Mouse (Mus musculus): Measurements from ENCODE around the gene Fastk.
A peak's percentile ranks its signal among the peaks of the same experiment; 100 is the strongest.

Gene Fastk

DNA sequence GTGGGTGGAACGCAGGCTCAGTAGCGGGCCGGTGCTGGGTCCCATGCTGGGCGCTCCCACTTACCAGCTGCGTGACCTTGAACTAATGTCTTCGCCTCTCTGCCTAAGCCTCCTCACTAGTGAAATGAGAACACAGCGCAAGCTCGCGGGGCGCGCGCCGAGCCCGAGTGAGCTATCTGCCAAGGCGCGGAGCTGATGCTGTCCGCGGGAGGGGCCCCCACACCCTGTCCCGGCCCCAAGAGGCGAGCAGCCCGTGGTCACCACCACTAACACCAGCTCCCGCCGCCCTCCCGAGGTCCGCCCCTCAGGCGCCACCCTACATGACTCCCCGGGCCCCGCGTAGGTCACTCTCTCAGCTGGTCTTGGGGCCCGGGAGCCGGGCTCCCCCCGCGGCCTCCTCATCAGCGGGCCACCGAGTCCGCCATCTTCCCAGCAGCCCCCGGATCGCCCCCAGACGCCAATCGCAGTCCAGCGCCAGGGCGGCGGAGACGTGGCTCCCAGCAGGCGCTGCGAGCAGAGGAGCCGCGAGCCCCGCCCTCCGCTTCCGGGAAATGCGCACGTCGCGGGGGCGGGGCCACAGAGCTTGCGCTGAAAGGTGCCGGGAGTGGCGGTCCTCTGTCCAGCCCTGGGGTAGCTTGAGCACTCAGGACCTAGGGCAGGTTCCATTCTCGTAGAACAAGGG lies at the start of gene Fastk:
Gene Fastk, minus strand, starts transcription at position 542 of the 682 bp plus-strand sequence.
- peak; percentile 93 for DNase-seq (ENCODE audit: low spot score)

DNA sequence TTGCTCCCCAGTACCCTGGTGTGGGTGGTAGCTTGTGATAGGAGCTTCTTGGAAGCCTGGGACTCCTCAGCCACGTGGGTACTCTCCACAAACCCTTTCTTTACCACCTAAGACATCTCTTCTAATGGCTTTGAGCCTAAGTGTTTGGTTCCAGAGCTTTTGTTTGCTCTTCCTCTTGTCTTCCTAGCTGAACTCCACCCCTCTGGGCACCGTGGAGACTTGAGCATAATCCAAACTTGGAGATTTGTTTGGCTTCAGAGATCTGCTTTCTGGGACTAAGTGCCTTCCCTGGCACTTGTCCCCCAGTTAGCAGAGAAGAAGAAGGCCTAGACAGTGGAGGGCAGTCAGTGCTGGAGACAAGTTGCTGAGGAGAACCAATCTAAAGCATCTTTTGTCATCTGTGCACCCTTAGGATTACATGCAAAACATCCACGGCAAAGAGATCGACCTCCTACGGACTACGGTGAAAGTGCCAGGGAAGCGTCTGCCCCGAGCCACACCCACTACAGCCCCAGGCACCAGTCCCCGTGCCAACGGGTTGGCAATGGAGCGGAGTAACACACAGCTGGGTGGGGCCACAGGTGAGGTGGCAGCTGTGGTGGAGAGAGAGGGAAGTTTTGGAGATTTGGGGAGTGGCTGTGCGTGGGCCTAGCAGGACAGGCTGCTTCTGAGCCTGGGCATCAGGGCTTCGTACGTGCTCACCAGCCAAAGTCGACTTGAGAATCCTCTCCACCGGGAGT lies 47.6 kb upstream of the Fastk start:
- no peak for DNase-seq (ENCODE audit: low spot score)

DNA sequence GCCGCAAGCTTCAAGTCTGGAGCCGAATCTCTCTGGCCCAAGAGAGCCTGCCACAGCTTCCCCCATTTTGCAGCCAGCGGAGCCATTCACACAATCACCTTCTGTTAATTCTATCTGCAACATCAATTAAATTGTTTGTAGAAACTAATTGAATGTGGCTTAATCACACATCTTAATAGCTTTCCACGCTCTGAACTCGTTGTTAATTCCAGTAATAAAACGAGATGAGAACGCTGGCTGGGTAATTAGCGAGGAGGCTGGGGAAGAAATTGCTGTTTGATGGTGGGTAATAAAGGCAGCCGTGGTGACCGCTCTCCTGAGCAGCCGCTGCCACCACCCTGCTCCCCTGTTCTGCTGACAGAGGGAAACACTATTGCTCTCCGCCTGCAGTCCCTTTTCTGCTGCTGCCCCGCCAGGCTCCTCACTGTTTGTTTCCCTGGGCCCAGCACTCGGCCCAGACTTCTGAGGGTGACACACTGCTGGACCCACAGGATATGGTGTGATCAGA lies 45.4 kb upstream of the Fastk start:
- DNase-seq (ENCODE audit: low spot score): no peak

DNA sequence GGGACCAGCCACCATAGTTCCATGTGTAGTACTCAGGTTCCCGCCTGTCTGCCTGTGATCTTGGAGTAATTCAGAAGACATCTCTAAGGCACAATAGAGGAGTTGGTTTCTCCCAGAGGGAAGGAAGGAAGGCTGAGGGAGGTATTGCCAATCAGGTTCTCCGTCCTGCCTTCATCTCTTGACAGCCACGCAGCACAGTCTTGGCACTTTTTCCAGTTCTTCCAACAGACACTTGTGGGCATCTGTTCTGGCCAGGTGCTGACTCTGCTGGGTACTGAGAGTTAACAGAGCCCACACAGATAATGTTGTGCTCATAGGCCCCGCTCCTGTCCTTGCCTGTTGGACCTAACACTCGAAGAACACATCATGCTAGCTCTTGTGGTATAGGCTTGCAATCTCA lies 41.7 kb upstream of the Fastk start:
- DNase-seq (ENCODE audit: low spot score): no peak

DNA sequence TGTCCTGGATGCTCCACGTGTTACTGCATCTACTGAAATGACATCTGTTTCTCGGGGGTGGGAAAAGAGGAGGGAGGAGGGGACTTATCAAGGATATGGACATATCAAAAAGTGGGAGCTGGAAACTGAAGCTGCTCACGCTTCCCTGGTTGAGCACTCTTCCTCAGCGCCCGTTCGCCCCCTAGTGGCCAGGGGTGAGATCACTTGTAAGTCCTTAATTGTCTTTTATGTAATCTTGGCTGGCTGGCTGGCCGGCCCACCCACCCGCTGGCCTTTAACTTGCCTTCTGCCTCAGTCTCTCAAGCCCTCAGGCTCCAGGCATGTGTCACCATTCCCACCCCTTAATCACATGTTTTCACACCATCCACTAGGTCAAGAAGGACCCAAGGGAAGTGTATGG lies 41.0 kb upstream of the Fastk start:
- peak; percentile 65 for DNase-seq (ENCODE audit: low spot score)

DNA sequence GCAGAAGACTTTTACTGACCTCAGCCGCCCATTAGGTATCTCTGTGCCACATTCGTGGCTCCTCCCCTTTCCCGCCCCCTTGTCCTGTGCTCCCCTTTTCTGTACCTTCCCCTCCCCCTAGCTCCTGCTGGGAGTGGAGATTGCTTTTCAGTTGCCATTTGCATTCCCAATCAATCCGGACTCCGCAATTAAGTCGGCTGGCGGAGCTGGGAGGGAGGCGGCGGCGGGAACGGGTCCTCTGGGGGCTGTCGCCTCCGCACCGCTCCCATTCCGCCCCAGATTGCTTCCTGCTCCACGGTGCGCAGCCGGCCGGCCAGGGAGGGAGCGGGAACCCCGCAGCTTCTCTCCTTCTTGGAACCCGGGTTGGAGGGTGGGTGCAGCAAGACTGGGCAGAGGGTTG lies 39.9 kb upstream of the Fastk start:
- no peak for DNase-seq (ENCODE audit: low spot score)

DNA sequence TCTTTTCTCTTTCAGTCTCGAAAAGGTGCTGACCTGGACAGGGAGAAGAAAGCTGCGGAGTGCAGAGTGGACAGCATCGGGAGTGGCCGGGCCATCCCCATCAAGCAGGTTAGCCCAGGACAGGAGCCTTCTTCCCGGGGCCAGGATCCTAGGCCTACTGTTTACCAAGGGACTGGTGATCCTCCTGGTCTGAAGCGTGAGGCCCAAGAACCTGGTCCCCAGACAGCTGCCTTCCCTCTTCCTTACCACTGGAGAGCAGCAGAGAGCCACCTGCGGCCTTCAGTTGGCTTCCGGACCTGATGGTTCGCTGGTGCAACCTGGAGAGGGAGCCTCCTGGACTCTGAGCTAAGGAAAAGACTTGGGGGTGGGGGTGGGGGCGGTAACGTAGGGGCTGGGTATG lies 38.2 kb upstream of the Fastk start:
- no peak for DNase-seq (ENCODE audit: low spot score)

DNA sequence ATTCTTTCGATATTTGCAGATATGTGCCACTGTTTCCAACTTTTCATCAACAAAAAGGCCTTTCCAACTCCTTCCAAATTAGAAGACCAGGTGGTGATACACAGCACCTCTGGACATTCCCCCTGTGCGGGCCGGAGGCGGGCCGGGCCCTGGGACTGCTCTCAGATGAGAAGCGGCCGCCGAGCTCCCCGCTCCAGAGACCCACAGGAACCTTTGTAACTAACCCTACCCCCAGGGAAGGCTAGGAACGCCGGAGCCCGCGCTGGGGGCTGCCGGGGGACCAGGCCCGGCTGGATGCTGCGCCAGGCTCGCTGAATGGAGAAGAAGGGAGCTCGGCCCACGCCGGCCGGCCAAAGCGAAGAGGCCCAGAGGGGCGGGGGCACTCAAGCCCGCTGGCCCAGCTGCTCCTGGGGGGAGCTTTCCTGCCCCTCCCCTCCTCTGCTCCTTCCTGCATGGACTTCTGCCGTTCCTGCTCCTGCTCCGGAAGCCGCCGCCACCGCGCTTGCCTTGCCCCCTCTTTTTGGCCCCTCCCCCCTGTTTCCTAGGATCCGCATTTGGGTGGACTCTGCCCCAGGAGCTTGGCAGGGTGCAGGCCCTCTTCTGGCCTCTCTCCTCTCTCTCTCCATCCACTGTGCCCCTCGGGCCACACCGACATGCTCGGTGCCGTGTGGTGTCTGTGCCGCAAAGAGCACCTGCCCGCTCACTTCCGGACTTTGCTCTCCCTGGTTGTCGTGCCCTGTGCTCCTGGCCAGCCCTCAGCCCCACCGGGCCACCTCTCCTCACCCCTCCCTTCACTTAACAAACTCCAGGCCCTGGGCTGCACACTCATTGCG lies 37.4 kb upstream of the Fastk start:
- no peak for DNase-seq (ENCODE audit: low spot score)

DNA sequence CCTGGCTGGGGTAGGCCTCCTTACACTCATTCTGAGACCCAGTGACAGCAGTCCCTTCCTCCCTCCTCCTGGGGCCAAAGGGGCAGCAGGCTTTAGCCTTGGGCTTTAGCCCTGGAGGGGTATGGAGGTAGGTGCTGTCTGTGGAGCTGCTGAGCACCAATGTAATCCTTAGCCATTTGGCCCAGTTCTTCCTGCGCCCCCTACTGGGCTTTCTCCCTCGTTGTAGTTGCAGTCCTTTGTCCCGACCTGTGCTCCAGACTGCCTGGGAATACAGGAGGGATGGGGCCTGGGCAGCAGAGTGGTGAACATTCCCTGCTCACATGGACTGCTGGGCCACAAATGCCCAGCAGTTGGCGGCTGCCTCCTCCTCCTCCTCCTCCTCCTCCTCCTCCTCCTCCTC lies 36.6 kb upstream of the Fastk start:
- DNase-seq (ENCODE audit: low spot score): peak; percentile 59

DNA sequence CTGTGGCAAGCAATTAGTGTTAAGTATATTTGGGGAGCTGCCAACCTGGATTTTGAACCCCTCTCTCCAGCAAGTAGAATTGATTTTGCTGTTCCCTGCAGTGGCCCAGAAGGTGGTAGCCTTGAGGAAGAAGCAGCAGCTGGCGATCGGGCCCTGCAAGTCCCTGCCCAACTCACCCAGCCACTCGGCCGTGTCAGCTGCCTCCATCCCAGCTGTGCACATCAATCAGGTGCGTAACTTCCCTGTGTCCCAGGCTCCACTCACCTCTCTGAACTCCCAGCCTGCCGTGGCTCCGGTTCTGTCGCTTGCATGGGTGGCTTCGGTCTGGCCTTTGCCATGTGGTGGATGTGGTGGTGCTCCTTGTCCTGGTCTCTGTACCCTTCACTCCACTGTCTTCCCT lies 32.8 kb upstream of the Fastk start:
- no peak for DNase-seq (ENCODE audit: low spot score)

DNA sequence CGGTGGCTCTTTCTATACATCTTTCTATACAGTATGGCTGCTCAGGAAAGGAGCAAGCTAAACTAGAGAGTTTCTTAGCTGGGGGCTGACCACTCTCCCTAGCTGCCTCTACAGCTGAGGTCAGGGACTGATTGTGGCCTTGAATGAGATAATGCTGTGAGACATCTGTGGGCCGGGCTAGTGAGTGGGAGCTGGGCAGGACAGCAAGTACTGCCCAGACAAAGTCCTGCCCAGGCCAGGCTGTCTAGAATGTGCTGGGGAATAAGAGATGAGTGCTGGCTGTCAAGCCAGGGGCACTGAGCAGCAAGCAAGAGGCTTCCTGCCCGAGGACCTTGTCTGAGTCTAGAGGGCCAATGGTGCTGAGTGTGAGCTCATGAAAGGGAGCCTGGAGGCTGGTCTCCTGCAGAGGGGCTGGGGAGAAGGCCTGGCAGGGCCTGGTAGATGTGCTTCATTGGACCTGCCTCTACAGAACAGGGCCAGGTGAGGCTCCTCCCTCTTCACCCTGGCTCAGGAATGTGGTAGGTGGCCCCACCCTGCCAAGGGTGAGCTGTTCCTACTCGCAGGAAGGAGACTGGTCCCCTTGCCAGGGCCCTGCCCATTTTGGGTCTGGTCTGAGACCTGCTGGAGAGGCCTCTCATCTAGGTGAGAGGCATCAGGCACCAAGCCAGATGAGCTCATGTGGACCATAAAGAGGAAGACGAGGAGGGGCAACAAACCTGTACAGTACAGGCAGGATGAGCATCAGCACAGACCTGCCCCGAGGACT lies 30.6 kb upstream of the Fastk start:
- DNase-seq (ENCODE audit: low spot score): peak; percentile 82

DNA sequence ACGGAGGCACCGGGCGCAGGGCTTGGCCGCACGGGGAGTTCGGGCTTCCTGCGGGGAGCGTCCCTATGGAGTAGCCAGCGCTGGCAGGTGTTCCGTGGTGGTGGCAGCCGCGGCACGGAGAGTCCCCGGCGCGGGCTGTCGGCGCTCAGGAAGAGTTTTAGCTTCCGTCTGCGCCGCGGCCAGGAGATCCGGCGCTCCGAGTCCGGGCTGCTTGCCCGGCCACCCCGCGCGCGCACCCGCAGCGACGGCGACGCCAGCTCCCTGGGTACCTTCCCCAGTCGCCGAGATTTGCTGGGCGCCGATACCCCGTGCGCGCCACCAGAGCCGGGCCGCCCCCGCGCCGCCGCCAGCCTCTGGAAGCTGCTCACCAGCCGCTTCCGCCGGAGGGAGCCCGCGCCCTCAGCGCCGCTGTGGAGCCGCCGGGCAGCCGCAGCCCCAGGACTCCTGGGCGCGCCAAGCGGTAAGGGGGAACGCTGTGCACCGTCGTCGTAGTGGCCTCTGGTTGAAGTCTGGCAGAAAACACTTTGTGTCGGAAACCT lies 29.7 kb upstream of the Fastk start:
- DNase-seq (ENCODE audit: low spot score): peak; percentile 60

DNA sequence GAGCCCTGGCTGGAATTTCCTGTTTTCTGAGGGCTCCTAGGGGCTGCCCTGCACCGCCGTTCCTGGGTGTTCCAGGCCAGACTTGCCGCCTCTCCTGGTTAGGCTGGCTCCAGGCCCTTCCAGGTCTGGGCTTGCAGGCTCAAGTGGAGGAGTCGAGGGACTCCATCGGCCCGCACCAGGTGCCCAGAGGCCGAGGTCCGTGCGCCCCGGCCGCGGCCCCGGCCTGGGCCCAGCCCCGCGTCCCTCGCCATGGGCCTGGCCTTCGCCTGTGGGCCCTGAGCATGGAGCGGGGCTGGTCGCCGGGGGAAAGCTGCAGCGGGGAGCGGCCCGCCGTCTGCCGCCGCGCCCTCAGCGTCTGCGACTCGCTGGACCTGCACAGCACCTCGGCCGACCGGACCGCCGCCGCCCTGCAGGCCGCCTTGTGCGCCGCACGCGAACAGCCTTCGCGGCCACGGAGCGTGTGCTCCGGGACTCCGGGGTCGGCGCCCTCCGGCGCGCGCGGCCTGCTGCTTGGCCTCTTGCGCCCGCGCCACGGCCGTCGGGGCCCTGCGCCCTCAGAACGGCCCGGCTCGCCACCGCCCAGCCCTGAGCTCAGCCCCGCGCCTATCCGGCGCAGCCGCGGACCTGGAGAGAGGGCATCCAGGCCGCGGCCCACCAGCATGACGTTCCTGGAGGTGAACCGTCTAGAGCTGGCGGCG lies 29.1 kb upstream of the Fastk start:
- DNase-seq (ENCODE audit: low spot score): no peak

DNA sequence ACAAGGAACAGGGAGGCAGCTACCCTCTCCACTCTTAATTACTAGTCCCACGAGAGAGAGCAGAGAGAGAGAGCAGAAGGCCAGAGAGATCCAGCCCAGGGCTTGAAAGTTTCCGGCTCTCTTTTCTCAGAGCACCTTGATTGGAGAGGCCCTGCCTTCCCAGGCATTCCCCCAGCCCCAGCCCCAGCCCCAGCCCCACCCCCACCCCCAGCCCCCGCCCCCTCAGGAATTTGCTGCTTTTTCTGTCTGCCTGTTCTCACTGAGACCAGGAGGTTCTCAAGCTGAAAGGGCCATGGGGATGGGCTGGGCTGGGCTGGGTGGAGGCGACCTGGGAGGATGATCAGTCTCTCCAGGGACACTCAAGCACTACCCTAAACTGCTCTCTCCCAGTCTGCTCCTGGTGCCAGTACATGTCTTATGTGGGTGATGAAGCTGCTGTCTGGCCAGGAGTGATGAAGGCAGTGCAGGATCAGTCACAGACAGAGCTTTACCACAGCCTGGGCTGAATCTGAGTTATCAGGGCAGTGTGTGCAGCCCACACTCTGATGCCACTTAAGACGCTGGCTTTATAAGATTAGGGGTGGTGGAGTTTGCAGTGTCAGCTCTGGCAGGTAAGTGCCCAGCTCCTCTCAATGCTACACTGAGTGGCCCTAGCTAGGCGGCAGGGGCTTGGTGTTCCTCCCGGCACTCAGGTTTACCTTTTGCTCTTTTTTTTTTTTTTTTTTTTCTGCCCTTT lies 28.0 kb upstream of the Fastk start:
- no peak for DNase-seq (ENCODE audit: low spot score)

DNA sequence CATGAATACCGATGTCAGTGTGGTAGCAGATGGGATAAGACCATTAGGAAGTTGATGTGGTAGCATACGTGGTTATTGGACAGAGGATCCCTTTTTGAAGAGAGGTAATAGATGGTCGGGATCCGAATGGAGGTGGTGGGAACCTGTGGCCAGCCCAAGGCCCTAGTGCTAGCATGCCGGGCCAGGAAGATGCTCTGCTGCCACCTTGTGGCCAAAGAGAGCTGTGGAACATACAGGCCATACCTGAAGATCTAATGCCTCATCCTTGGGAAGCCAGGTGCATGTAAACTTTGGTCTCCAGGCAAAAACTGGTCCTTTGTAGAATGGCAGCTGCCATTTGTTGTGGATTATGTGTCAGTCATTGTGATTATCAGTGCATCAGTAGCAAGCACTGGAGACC lies 25.5 kb upstream of the Fastk start:
- peak; percentile 49 for DNase-seq (ENCODE audit: low spot score)

DNA sequence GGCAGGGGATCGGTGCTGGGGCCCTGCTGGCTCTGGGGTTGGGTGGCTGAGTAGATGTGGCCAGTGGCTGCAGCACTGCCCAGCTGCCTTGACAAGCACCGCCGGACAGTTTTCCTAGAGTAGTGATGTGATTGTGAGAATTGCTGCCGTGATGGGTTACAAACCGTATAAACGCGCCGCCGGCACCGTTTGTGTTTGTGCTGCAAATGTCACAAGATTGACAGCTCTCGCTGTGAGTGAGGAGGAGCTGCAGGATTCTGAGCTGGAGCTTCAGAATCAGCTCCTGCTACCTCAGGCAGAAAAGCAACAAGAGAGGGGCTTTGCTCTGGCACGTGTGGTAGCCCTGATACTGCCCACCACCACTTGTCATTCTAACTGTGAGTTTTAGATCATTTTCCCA lies 21.7 kb upstream of the Fastk start:
- no peak for DNase-seq (ENCODE audit: low spot score)

DNA sequence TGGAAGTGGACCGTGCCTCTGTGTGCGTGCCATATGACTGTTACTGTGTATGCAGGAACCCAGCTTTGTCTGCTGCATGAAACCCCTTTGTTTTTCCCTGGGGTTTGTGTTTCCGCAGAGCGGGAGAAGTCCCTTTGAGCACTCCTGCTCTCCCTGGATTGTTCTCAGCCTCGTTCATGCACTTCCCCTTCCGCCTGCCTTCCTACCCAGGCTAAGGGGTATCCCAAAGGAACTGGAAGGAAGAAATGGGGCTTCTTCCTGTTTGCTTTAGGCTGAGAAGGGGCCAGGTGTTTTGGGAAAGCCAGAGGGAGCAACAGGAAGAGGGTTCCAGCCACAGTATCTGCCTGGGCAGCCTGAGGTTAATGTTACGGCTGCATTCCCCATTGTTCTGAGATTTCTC lies 10.5 kb upstream of the Fastk start:
- DNase-seq (ENCODE audit: low spot score): no peak

DNA sequence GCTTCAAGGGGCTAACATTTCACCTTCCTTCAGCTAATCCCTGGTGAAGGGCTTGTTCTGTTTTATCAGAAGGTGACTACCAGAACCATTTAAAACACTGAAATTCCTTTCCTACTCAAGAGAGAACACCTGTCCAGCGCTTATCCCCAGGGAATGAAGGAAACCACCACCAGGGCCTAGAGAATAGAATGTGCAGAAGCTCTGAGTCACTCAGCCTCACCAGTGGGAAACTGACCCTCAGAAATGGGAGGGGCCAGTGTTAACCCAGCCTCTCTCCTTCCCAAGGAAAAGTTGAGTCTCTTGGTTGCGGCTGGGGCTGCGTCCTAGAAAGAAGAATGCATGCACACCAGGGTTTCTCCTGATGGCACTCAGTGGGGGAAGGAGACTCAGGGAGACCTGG lies 10.0 kb upstream of the Fastk start:
- DNase-seq (ENCODE audit: low spot score): no peak

DNA sequence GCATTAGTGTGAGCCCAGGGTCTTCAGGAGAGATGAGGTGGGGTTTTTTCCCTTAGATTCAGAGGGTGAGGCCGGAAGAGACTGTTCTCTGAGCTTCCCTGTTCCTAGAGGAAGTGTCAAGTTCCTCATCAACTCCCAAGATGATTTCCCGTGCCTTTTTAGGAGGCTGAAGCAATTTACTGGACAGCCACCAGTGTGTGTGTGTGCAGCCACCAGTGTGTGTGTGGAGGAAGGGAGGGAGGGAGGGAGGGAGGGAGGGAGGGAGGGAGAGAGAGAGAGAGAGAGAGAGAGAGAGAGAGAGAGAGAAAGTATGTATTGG lies 8.9 kb upstream of the Fastk start:
- no peak for DNase-seq (ENCODE audit: low spot score)

DNA sequence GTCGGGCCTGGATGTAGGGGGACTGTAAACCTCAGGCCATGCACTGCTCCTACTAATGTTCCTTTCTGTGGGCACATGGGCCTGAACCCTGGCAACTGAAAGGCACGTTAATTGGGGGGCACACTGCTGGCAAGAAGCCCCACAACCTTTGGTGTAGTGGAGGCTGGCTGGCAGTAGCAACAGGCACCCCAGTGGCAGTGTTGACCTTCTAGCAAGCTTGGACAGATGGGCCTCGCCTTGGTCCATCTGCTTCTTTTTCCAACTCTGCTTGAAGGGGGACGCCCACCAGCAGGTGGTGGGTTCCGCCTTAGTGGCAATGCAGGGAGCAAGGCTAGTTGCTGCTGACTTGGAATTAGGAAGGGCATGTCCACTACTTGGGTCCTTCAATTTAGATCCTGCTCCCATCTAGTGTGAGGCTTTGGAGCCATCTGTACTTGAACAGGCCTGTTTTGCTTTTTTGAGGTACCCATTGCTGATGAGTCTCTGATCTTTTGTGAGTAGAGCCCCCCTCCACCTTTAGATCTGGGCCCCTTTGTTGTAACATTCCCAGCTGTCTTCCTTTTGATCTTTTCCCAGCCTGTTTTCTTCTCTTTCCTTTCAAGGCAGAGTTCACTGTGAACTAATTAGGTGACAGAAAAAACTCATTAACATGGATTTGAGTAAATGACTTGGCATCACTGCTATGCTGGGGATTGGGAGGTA lies 8.3 kb upstream of the Fastk start:
- no peak for DNase-seq (ENCODE audit: low spot score)
